Mouse (Mus musculus) neural tube, embryonic 14.5 days (tissue): ENCODE measurements around the gene Plcl2. TPM values are rescaled to one million over a fixed set of nuclear protein-coding genes. Genes with fewer than 3 reads are reported as not detected.

ENCODE experiments used
- ATAC-seq: fragments of 200-750 bp; cut with Nextera tagmentation; 2 replicates; pipeline ENCODE4 v1.8.0; 2017; ENCODE audit warnings: low read depth, mild to moderate bottlenecking, moderate TSS enrichment, moderate library complexity
- H3K27ac ChIP-seq: fragments of 300-500 bp; sonication (generic); 2 replicates; pipeline ENCODE4 v1.5.1; 2014; ENCODE audit warnings: low read depth, mild to moderate bottlenecking, control low read depth, low read length, moderate library complexity, mixed read lengths
- H3K27me3 ChIP-seq: fragments of 300-500 bp; sonication (generic); 2 replicates; pipeline ENCODE4 v1.6.1; 2014; ENCODE audit warnings: low read length; ENCODE audit not compliant: control insufficient read depth, insufficient read depth
- H3K36me3 ChIP-seq: fragments of 300-500 bp; sonication (generic); 2 replicates; pipeline ENCODE4 v1.6.1; 2014; ENCODE audit warnings: low read length, mixed read lengths; ENCODE audit not compliant: control insufficient read depth, insufficient read depth
- H3K4me1 ChIP-seq: fragments of 300-500 bp; sonication (generic); 2 replicates; pipeline ENCODE4 v1.6.1; 2014; ENCODE audit warnings: low read length; ENCODE audit not compliant: control insufficient read depth, insufficient read depth
- H3K4me2 ChIP-seq: fragments of 300-500 bp; sonication (generic); 2 replicates; pipeline ENCODE4 v1.6.1; 2014; ENCODE audit warnings: mild to moderate bottlenecking, low read depth, low read length, control low read depth
- H3K4me3 ChIP-seq: fragments of 300-500 bp; sonication (generic); 2 replicates; pipeline ENCODE4 v1.5.1; 2014; ENCODE audit warnings: low read depth, low read length, control low read depth, mixed read lengths
- H3K9ac ChIP-seq: fragments of 300-500 bp; sonication (generic); replicated peaks from 2 replicates; pipeline ENCODE4 v1.6.1; 2014; ENCODE audit warnings: low read depth, mild to moderate bottlenecking, control low read depth, low read length, mixed read lengths
- H3K9me3 ChIP-seq: fragments of 300-500 bp; sonication (generic); 2 replicates; pipeline ENCODE4 v1.6.1; 2016; ENCODE audit warnings: low read length; ENCODE audit not compliant: control insufficient read depth
- WGBS: fragments of 180-500 bp; shearing (Covaris S2); extraction: QIAGEN DNeasy Blood & Tissue Kit; methylation state at CpG from one replicate; pipeline ENCODE4 v1.1.7; 2014; 5-methylcytosine and 5-hydroxymethylcytosine counted together
- polyA plus RNA-seq: library from polyadenylated mRNA; unstranded; fragments of >200 nt; fragmentation: Nextera tagmentation; extraction: Ambion mirVana; gene quantifications from 2 replicates; pipeline ENCODE4 v1.2.1, GENCODE M21; 2014

The Plcl2 gene
- polyA plus RNA-seq, result 13.6 and 13.9 TPM in 2 replicates

- no peaks in the 10 kb centered on the region for H3K36me3 ChIP-seq
- peak within 1 kb of the TSS; percentile 67 for H3K4me2 ChIP-seq
- H3K4me3 ChIP-seq, result peak within 1 kb of the TSS; percentile 93
- no peaks in the 10 kb centered on the region for H3K9me3 ChIP-seq
- no peaks in the 10 kb centered on the region; the same call in 1 of the 2 replicates for H3K27me3 ChIP-seq
- H3K4me1 ChIP-seq, result peaks cover 14% of the 10 kb centered on the region; the same call in 1 of the 2 replicates
- H3K27ac ChIP-seq, result peak within 1 kb of the TSS; percentile 85
- H3K9ac ChIP-seq, result peak within 1 kb of the TSS; percentile 85
- peak; percentile 72 for ATAC-seq
- under 1% methylated on average over 74 of the region's 95 CpGs for WGBS
Measured at GRCm38 (mm10) chr17:50509251-50510104, at the start of gene Plcl2. Plcl2 (plus strand) TSS chr17:50509403.

- H3K27me3 ChIP-seq, result no peaks in the 10 kb centered on the region
- WGBS, result 81% methylated on average over 8 of the region's 8 CpGs
- no peak for ATAC-seq
- no peak overlapping the region for H3K9ac ChIP-seq
- no peaks in the 10 kb centered on the region for H3K36me3 ChIP-seq
- H3K4me2 ChIP-seq, result no peak overlapping the region
- H3K4me1 ChIP-seq, result no peaks in the 10 kb centered on the region
- H3K9me3 ChIP-seq, result no peaks in the 10 kb centered on the region
- H3K27ac ChIP-seq, result no peak overlapping the region
- no peak overlapping the region for H3K4me3 ChIP-seq
Measured at GRCm38 (mm10) chr17:50460301-50460700, 48.9 kb upstream of the Plcl2 start.

GRCm38 (mm10) chr17:50467438-50467837 is 41.8 kb upstream of the Plcl2 start:
- no peak overlapping the region for H3K9ac ChIP-seq
- 91% methylated on average over 2 of the region's 2 CpGs for WGBS

GRCm38 (mm10) chr17:50469126-50469525 is 40.1 kb upstream of the Plcl2 start:
- no peak overlapping the region for H3K4me2 ChIP-seq
- no peak overlapping the region for H3K4me3 ChIP-seq
- H3K9me3 ChIP-seq, result no peaks in the 10 kb centered on the region
- no peak overlapping the region for H3K27ac ChIP-seq
- no peak for ATAC-seq
- H3K36me3 ChIP-seq, result no peaks in the 10 kb centered on the region
- no peak overlapping the region for H3K9ac ChIP-seq
- H3K27me3 ChIP-seq, result no peaks in the 10 kb centered on the region
- WGBS, result 61% methylated on average over 5 of the region's 5 CpGs
- peaks cover 9% of the 10 kb centered on the region for H3K4me1 ChIP-seq

More at GRCm38 (mm10) chr17:50467438-50467837, 41.8 kb upstream of the Plcl2 start:
- Histone ChIP-seq H3K9me3 (no peaks in the 10 kb centered on the region), H3K4me1 (peaks cover 9% of the 10 kb centered on the region), H3K27me3 (no peaks in the 10 kb centered on the region), H3K4me3 (no peak overlapping the region), H3K4me2 (no peak overlapping the region), H3K27ac (no peak overlapping the region), H3K36me3 (no peaks in the 10 kb centered on the region)
- no peak for ATAC-seq

DNA sequence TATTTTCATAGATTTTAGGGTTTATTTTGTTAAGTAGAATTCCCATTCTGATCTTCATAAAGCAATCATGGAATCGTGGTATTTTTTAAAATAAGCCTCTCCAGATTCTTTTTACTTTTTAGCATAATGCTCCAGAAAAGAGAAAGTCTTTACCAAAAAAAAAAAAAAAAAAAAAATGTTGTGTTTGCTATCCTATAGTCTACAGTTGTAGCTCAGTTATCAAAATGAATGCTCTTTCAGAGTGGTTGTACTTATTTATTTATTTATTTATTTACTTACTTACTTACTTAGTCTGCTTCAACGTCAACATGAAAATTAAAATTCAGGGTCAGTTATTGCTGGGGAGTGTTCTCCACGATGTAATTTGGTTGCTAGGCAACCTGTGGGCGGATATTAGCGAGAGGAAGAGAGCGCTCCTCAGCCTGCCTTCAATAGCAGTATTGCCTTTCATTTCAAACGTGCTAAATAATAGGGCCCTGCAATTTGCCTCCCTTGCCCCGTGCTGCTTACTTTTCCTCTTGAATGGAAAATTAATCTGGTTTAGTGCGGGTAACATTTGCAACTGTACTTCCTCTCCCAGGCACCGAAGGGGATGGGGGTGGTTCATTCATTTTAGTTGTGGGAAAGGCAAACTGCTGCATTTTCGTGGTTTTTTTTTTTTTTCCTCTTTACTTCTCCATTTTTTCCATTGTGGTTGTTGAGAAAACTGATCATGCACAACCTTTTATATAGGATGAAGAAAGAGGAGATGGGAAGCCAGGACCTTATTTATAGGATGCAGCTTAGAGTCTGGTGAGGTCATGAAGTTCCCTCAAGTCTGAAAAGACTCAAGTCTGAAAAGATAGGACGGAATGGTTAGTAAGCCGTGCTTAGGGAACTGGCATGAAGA is 39.4 kb upstream of the Plcl2 start:
- Histone ChIP-seq H3K4me3 (peak overlapping the region; percentile 8; the same call in 1 of the 2 replicates), H3K4me1 (peaks cover 9% of the 10 kb centered on the region), H3K9ac (no peak overlapping the region; the same call in 1 of the 2 replicates), H3K4me2 (peak overlapping the region; percentile 44), H3K9me3 (no peaks in the 10 kb centered on the region), H3K27me3 (no peaks in the 10 kb centered on the region), H3K36me3 (no peaks in the 10 kb centered on the region), H3K27ac (peak overlapping the region; percentile 45; the same call in 1 of the 2 replicates)
- ATAC-seq, result peak; percentile 86; the same call in 1 of the 2 replicates
- WGBS, result 9% methylated on average over 13 of the region's 13 CpGs

GRCm38 (mm10) chr17:50470432-50471078 is 38.6 kb upstream of the Plcl2 start:
- WGBS, result 28% methylated on average over 16 of the region's 16 CpGs
- Histone ChIP-seq H3K4me2 (peak overlapping the region; percentile 44), H3K4me1 (peaks cover 9% of the 10 kb centered on the region), H3K9ac (no peak overlapping the region; the same call in 1 of the 2 replicates), H3K9me3 (no peaks in the 10 kb centered on the region), H3K4me3 (no peak overlapping the region), H3K27me3 (no peaks in the 10 kb centered on the region), H3K36me3 (no peaks in the 10 kb centered on the region), H3K27ac (peak overlapping the region; percentile 25)
- ATAC-seq, result peak; percentile 51; the same call in 1 of the 2 replicates

DNA sequence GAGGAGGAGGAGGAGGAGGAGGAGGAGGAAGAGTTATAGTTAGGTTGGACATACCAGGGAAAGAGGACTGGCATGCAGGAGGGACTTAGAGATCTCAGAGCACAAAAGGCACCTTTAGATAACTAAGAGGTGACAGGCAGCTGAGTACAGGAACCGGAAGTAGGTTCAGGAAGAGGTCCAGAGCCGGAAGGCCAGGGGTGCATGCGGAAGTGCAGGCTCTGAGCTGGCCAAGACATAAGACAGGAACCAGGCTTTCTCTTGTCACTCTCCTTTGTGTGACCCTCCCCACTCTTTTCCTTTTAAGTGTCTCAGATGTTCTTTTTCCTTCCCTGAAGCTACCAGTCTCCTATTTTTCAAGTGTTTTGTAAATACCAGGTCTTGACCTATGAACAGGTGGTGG is 38.0 kb upstream of the Plcl2 start:
- Histone ChIP-seq H3K4me3 (no peak overlapping the region), H3K9me3 (no peaks in the 10 kb centered on the region), H3K36me3 (no peaks in the 10 kb centered on the region), H3K4me1 (peaks cover 9% of the 10 kb centered on the region), H3K27ac (no peak overlapping the region), H3K27me3 (no peaks in the 10 kb centered on the region), H3K4me2 (no peak overlapping the region), H3K9ac (no peak overlapping the region)
- WGBS, result 82% methylated on average over 3 of the region's 3 CpGs
- ATAC-seq, result no peak

DNA sequence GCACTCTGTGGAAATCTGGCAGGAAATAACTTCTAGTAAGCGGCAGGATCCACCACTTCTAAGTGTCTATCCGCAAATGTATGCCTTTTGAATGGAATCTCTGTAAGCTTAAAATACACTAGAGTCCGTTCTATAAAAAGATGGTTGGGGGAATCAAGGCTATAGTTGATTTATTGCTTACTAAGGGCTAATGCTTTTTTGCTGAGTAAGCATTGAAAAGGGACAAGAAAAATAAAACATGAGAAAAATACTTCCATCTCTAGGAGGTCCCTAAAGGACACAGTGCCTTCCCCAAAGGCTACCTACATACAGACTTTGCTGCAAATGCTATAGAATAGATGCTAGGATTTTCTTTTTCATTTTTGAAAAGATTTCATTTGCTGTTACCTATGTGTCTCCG is 31.9 kb upstream of the Plcl2 start:
- Histone ChIP-seq H3K4me1 (no peaks in the 10 kb centered on the region), H3K9me3 (no peaks in the 10 kb centered on the region), H3K9ac (no peak overlapping the region), H3K4me3 (no peak overlapping the region), H3K36me3 (no peaks in the 10 kb centered on the region), H3K4me2 (no peak overlapping the region), H3K27me3 (no peaks in the 10 kb centered on the region), H3K27ac (no peak overlapping the region)
- 83% methylated on average over 4 of the region's 4 CpGs for WGBS
- no peak for ATAC-seq
